Mouse (Mus musculus): Measurements from ENCODE around the gene Btn1a1. TPM values are rescaled to one million over a fixed set of nuclear protein-coding genes. Genes with fewer than 3 reads are reported as not detected.
A peak's percentile ranks its signal among the peaks of the same experiment; 100 is the strongest.

Gene Btn1a1
- polyA plus RNA-seq, 1 experiment: 0.12 TPM

DNA sequence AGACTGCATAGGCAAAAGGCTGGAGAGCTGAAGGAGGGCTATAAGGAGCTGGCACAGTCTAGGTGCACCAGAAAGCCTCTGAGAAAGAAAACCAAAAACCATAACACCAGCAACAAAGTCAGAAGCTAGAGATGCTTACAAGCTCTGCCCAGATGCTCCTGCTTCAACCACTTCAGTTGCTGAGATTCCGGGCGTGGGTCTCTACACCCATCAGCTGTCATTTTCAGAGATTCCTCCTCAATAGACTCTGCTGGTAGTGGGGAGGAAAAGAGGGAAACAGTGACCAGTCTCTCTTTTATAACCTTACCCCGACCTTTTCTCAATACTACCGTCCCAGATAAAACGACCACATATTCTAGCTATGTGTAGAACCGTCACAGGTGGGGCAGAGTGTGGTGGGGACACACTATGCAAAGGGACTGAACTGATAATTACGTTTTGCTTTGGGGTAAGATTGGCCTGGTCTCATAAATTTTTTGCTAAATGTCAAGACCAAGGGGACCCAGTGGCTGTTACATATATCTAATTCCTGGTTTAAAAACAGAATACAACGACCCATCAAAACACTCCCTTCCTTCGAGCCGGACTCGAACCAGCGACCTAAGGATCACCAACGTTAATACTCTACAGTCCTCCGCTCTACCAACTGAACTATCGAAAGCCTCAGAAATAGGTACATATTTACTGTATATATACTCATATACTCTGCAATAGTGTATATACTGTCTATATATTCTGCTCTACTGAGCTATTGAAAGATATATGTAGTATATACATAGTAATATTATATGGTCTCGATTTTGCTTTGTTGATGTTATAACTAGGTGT, 37.3 kb downstream of the Btn1a1 start:
- TF ChIP-seq POLR2A (IDR thresholded peaks at IDR 0.05; ENCODE audit: borderline replicate concordance, extremely low read depth, insufficient read depth, insufficient read length, poor library complexity, severe bottlenecking) (no peak), CTCF (IDR thresholded peaks at IDR 0.05; ENCODE audit: borderline replicate concordance, extremely low read depth, insufficient read depth, insufficient read length) (no peak)
- no peak for DNase-seq (ENCODE audit: low read depth)

GRCm38 (mm10) chr13:23427401-23427910, 38.2 kb downstream of the Btn1a1 start:
- TF ChIP-seq CTCF (IDR thresholded peaks at IDR 0.05; ENCODE audit: borderline replicate concordance, extremely low read depth, insufficient read depth, insufficient read length): no peak
- no peak for TF ChIP-seq POLR2A (IDR thresholded peaks at IDR 0.05; ENCODE audit: borderline replicate concordance, extremely low read depth, insufficient read depth, insufficient read length, poor library complexity, severe bottlenecking)
- no peak for DNase-seq (ENCODE audit: low read depth)

DNA sequence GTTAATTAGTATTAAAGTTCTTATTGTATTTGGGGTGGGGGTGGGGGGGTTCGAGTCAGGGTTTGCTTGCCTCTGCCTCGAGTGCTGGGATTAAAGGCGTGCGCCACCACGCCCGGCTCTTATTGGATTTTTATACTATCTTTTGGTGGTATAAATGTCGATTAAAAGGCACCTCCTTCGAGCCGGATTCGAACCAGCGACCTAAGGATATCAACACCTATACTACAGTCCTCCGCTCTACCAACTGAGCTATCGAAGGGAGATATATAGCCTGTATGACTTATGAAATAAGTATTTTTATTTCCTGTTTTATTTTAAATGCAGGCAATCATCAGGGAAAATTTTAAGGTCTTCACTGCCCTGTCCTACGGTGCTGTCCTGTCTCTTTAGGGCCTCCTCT, 38.8 kb downstream of the Btn1a1 start:
- TF ChIP-seq POLR2A (IDR thresholded peaks at IDR 0.05; ENCODE audit: borderline replicate concordance, extremely low read depth, insufficient read depth, insufficient read length, poor library complexity, severe bottlenecking) (no peak), CTCF (IDR thresholded peaks at IDR 0.05; ENCODE audit: borderline replicate concordance, extremely low read depth, insufficient read depth, insufficient read length) (no peak)
- DNase-seq (ENCODE audit: low read depth): peak; percentile 49

GRCm38 (mm10) chr13:23426335-23426734, 39.4 kb downstream of the Btn1a1 start:
- peak; percentile 54 for DNase-seq (ENCODE audit: low read depth)
- TF ChIP-seq POLR2A (IDR thresholded peaks at IDR 0.05; ENCODE audit: borderline replicate concordance, extremely low read depth, insufficient read depth, insufficient read length, poor library complexity, severe bottlenecking): no peak
- TF ChIP-seq CTCF (IDR thresholded peaks at IDR 0.05; ENCODE audit: borderline replicate concordance, extremely low read depth, insufficient read depth, insufficient read length): no peak

DNA sequence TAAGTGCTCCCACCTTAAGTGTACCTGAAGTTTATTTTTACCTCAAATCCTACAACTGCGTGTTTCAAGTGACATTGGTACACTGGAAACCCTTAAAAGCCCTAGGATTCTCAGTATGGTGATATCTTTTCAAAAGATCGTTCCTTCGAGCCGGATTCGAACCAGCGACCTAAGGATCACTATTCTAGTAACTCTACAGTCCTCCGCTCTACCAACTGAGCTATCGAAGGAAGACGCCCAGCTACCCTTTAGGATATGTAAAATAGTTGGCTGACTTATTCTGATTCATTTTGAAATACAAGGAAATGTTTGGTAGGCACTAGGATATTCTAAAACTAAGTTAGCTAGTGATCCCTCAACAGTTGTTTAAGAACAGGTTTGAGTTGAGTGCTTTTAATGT, 40.2 kb downstream of the Btn1a1 start:
- TF ChIP-seq CTCF (IDR thresholded peaks at IDR 0.05; ENCODE audit: borderline replicate concordance, extremely low read depth, insufficient read depth, insufficient read length) (no peak), POLR2A (IDR thresholded peaks at IDR 0.05; ENCODE audit: borderline replicate concordance, extremely low read depth, insufficient read depth, insufficient read length, poor library complexity, severe bottlenecking) (no peak)

DNA sequence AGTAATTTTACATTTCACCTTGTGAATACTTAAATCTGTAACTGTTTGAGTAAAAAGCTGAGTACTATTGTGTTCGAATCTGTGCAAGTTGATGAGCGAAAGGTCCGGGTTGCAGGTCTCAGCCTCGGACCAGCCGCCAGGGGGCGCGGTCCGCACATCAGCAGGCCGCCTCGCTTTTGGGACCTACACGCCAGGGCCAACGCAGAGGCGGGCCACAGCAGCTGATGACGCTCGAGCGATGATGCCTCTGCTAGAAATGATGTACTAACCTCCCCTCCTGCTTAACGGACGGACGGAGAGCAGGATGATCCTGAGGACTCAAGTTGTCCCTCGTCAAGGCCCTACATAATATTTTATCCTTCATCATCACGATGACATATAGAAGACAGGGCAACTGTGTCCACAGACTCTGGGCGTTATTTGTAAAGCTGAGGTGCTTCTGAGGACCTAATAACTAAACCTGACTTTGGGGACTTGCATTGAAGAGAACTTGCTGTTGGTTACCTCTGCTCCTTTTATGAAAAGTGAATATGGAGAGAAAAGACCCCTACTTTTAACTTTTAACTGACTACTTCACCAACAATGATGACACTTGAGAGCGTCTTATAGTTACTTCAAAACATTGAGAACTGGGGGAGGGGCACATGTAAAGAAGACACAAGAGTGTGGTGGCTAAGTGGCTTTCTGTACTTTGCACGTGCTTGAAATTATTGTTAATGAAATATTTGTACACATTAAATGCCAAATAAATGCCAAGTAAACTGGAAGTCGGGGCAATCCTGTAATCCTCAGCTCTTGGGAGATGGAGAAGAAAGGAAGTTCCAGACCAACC, 41.0 kb downstream of the Btn1a1 start:
- DNase-seq (ENCODE audit: low read depth): peak; percentile 96

More for the DNA sequence above, 40.2 kb downstream of the Btn1a1 start:
- DNase-seq (ENCODE audit: low read depth): peak; percentile 70

GRCm38 (mm10) chr13:23424052-23424380, 41.7 kb downstream of the Btn1a1 start:
- no peak for DNase-seq (ENCODE audit: low read depth)
- TF ChIP-seq CTCF (IDR thresholded peaks at IDR 0.05; ENCODE audit: borderline replicate concordance, extremely low read depth, insufficient read depth, insufficient read length): no peak
- no peak for TF ChIP-seq POLR2A (IDR thresholded peaks at IDR 0.05; ENCODE audit: borderline replicate concordance, extremely low read depth, insufficient read depth, insufficient read length, poor library complexity, severe bottlenecking)

More for the DNA sequence above, 41.0 kb downstream of the Btn1a1 start:
- TF ChIP-seq CTCF (IDR thresholded peaks at IDR 0.05; ENCODE audit: borderline replicate concordance, extremely low read depth, insufficient read depth, insufficient read length) (peak; percentile 96), POLR2A (IDR thresholded peaks at IDR 0.05; ENCODE audit: borderline replicate concordance, extremely low read depth, insufficient read depth, insufficient read length, poor library complexity, severe bottlenecking) (no peak)

DNA sequence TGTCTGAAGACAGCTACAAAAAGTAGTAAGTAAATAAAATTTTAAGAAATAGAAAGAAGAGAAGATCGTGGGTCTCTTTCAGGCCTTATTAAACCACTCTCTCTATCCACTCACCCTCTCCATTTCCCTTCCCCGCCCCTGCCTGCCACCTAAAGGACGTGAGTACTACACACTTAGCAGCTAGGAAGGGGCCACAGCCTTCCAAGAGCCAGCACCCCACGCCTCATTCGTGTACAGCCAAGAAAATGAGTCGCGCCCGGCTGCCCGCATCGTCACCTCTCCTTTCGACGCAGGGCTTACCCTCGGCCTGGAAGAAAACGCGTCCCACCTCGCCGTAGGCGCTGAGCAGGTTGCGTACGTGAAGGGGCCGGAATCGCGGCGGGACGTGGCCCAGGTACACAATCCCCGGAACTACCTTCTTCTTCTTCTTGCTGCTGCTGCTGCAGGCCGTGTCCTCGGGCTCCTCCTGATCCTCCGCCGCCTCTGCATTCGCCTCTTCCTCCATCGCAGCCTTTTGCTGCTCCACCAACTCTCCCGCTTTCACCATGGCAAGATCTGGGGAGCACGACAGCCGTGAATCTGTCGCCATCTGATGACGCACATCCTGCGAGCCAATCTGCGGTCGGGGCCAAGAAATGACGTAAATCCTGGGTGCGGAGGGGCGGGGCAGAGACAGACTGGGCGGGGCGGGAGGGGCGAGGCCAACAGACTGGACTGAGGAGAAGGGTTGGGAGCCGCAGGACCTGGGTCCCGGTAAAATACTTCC, 42.2 kb downstream of the Btn1a1 start, which contains the start of gene Abt1:
Gene Abt1, minus strand, starts transcription at position 581 of the 766 bp plus-strand sequence.
- TF ChIP-seq POLR2A (IDR thresholded peaks at IDR 0.05; ENCODE audit: borderline replicate concordance, extremely low read depth, insufficient read depth, insufficient read length, poor library complexity, severe bottlenecking) (peak; percentile 24; the same call in 1 of the 2 replicates), CTCF (IDR thresholded peaks at IDR 0.05; ENCODE audit: borderline replicate concordance, extremely low read depth, insufficient read depth, insufficient read length) (no peak)

DNA sequence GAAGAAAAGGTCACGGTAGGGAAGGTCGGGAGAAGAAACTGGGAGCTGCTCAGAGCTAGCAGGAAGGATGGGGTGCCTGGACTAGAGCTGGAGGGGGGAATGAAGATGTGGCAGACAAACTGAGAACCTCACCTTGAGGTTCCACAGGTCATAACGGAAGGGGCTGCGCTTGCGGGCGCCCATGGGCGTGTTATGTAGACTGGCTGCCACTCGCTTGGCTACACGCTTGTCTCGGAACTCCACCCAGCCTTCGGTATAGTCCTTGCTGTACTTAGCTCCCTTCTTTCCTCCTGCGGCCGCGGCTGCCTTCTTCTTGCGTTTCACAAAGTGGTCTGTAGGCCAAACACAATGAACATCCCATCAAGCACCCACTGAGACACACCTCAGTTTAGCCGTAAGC, 43.4 kb downstream of the Btn1a1 start:
- DNase-seq (ENCODE audit: low read depth): no peak
- TF ChIP-seq POLR2A (IDR thresholded peaks at IDR 0.05; ENCODE audit: borderline replicate concordance, extremely low read depth, insufficient read depth, insufficient read length, poor library complexity, severe bottlenecking): no peak

More for the DNA sequence above, 42.2 kb downstream of the Btn1a1 start, which contains the start of gene Abt1:
- peak; percentile 98 for DNase-seq (ENCODE audit: low read depth)

- no peak for TF ChIP-seq CTCF (IDR thresholded peaks at IDR 0.05; ENCODE audit: borderline replicate concordance, extremely low read depth, insufficient read depth, insufficient read length)
- TF ChIP-seq POLR2A (IDR thresholded peaks at IDR 0.05; ENCODE audit: borderline replicate concordance, extremely low read depth, insufficient read depth, insufficient read length, poor library complexity, severe bottlenecking): no peak
- peak; percentile 77 for DNase-seq (ENCODE audit: low read depth)
Observed at GRCm38 (mm10) chr13:23412630-23413521, 52.8 kb downstream of the Btn1a1 start.
